Mouse (Mus musculus) ovary, adult 18-20 months (tissue): Measurements from ENCODE around the gene 4931429L15Rik.

ENCODE experiments used
- DNase-seq: peaks from one replicate; pipeline ENCODE4 v3.0.0; 2022; ENCODE audit warnings: low spot score, mixed read lengths

Gene 4931429L15Rik

GRCm38 (mm10) chr9:46257546-46257945 lies 62.2 kb downstream of the 4931429L15Rik start:
- DNase-seq: no peak

- DNase-seq: no peak
Measured at GRCm38 (mm10) chr9:46256658-46257385, 63.0 kb downstream of the 4931429L15Rik start.

GRCm38 (mm10) chr9:46256177-46256576 lies 63.6 kb downstream of the 4931429L15Rik start:
- no peak for DNase-seq
